Mouse (Mus musculus): Measurements from ENCODE around the gene Haus5.

GRCm38 (mm10) chr7:30612654-30613402 is 52.0 kb downstream of the Haus5 start, which contains the start of gene Upk1a:
- TF ChIP-seq CTCF (IDR thresholded peaks at IDR 0.05; ENCODE audit: control insufficient read depth, insufficient read depth, insufficient read length) (no peak), USF1 (IDR thresholded peaks at IDR 0.05; ENCODE audit: low read depth) (no peak), MYOD1 (IDR thresholded peaks at IDR 0.05; ENCODE audit: control insufficient read depth, insufficient read length, low read depth) (no peak), MAX (IDR thresholded peaks at IDR 0.05) (no peak), CEBPB (IDR thresholded peaks at IDR 0.05; ENCODE audit: low read depth) (no peak), FOSL1 (IDR thresholded peaks at IDR 0.05; ENCODE audit: insufficient read depth, low read length, poor library complexity, severe bottlenecking) (no peak), MYOG (IDR thresholded peaks at IDR 0.05; ENCODE audit: control insufficient read depth, extremely low read depth, insufficient read length) (no peak)

Measured in C2C12 (cell line).